Mouse (Mus musculus): Measurements from ENCODE around the gene Rnf24. TPM values are rescaled to one million over a fixed set of nuclear protein-coding genes. Genes with fewer than 3 reads are reported as not detected.

Rnf24 gene
- polyA plus RNA-seq, 1 experiment from 2014 or later: 7.2 TPM

- peak; percentile 74 for ATAC-seq (ENCODE audit: insufficient number of reproducible peaks, low FRiP score, low TSS enrichment, low read depth)
- no peak for DNase-seq (ENCODE audit: low spot score)
- H3K9me3 ChIP-seq (ENCODE audit: control insufficient read depth, low read length): no peaks in the 10 kb centered on the region
- no peaks in the 10 kb centered on the region for H3K27me3 ChIP-seq (ENCODE audit: control insufficient read depth, insufficient read depth, low read length)
- peak overlapping the region; percentile 81 for H3K4me2 ChIP-seq (ENCODE audit: low read depth, severe bottlenecking)
- H3K9ac ChIP-seq (ENCODE audit: low read length): peak overlapping the region; percentile 93
- no peaks in the 10 kb centered on the region for H3K36me3 ChIP-seq (ENCODE audit: control insufficient read depth, insufficient read depth, low read length)
- H3K4me1 ChIP-seq (ENCODE audit: control insufficient read depth, insufficient read depth, low read length): 0 out of 2 replicates have a peak, but pooled peaks cover 4% of the 10 kb centered on the region
- peak overlapping the region; percentile 88 for H3K27ac ChIP-seq (replicated peaks; ENCODE audit: low read depth, low read length)
- H3K4me3 ChIP-seq (ENCODE audit: low read depth, low read length): peak overlapping the region; percentile 96
- under 1% methylated on average over 45 of the region's 51 CpGs for WGBS
These were observed 535 bp downstream of the Rnf24 start for GRCm38 (mm10) chr2:131351968-131352746.

GRCm38 (mm10) chr2:131351471-131351870 lies 1.2 kb downstream of the Rnf24 start:
- peak overlapping the region; percentile 96 for H3K4me3 ChIP-seq (ENCODE audit: low read depth, low read length)
- no peak overlapping the region for H3K27ac ChIP-seq (replicated peaks; ENCODE audit: low read depth, low read length)
- peak overlapping the region; percentile 81 for H3K4me2 ChIP-seq (ENCODE audit: low read depth, severe bottlenecking)
- 0 out of 2 replicates have a peak, but pooled peaks cover 4% of the 10 kb centered on the region for H3K4me1 ChIP-seq (ENCODE audit: control insufficient read depth, insufficient read depth, low read length)
- WGBS: 11% methylated on average over 10 of the region's 10 CpGs
- no peaks in the 10 kb centered on the region for H3K27me3 ChIP-seq (ENCODE audit: control insufficient read depth, insufficient read depth, low read length)
- no peak for ATAC-seq (ENCODE audit: insufficient number of reproducible peaks, low FRiP score, low TSS enrichment, low read depth)
- H3K36me3 ChIP-seq (ENCODE audit: control insufficient read depth, insufficient read depth, low read length): no peaks in the 10 kb centered on the region
- H3K9me3 ChIP-seq (ENCODE audit: control insufficient read depth, low read length): no peaks in the 10 kb centered on the region
- DNase-seq (ENCODE audit: low spot score): peak; percentile 22
- H3K9ac ChIP-seq (ENCODE audit: low read length): peak overlapping the region; percentile 13; the same call in 1 of the 2 replicates

GRCm38 (mm10) chr2:131350301-131350700 lies 2.4 kb downstream of the Rnf24 start:
- 83% methylated on average over 6 of the region's 6 CpGs for WGBS
- Histone ChIP-seq H3K27ac (replicated peaks; ENCODE audit: low read depth, low read length) (no peak overlapping the region), H3K4me3 (ENCODE audit: low read depth, low read length) (no peak overlapping the region), H3K4me1 (ENCODE audit: control insufficient read depth, insufficient read depth, low read length) (0 out of 2 replicates have a peak, but pooled peaks cover 4% of the 10 kb centered on the region), H3K4me2 (ENCODE audit: low read depth, severe bottlenecking) (no peak overlapping the region), H3K36me3 (ENCODE audit: control insufficient read depth, insufficient read depth, low read length) (no peaks in the 10 kb centered on the region), H3K9me3 (ENCODE audit: control insufficient read depth, low read length) (no peaks in the 10 kb centered on the region), H3K9ac (ENCODE audit: low read length) (no peak overlapping the region), H3K27me3 (ENCODE audit: control insufficient read depth, insufficient read depth, low read length) (no peaks in the 10 kb centered on the region)
- no peak for ATAC-seq (ENCODE audit: insufficient number of reproducible peaks, low FRiP score, low TSS enrichment, low read depth)
- no peak for DNase-seq (ENCODE audit: low spot score)

- DNase-seq (ENCODE audit: low spot score): no peak
- H3K27me3 ChIP-seq (ENCODE audit: control insufficient read depth, insufficient read depth, low read length): no peaks in the 10 kb centered on the region
- 76% methylated on average over 3 of the region's 3 CpGs for WGBS
- H3K36me3 ChIP-seq (ENCODE audit: control insufficient read depth, insufficient read depth, low read length): no peaks in the 10 kb centered on the region
- no peak overlapping the region for H3K9ac ChIP-seq (ENCODE audit: low read length)
- H3K9me3 ChIP-seq (ENCODE audit: control insufficient read depth, low read length): no peaks in the 10 kb centered on the region
- H3K4me3 ChIP-seq (ENCODE audit: low read depth, low read length): no peak overlapping the region
- no peak overlapping the region for H3K4me2 ChIP-seq (ENCODE audit: low read depth, severe bottlenecking)
- ATAC-seq (ENCODE audit: insufficient number of reproducible peaks, low FRiP score, low TSS enrichment, low read depth): no peak
- no peaks in the 10 kb centered on the region for H3K4me1 ChIP-seq (ENCODE audit: control insufficient read depth, insufficient read depth, low read length)
- H3K27ac ChIP-seq (replicated peaks; ENCODE audit: low read depth, low read length): no peak overlapping the region
These were observed 7.1 kb downstream of the Rnf24 start for GRCm38 (mm10) chr2:131345556-131345955.

- WGBS: 86% methylated on average over 3 of the region's 3 CpGs
- H3K36me3 ChIP-seq (ENCODE audit: control insufficient read depth, insufficient read depth, low read length): no peaks in the 10 kb centered on the region
- no peak for ATAC-seq (ENCODE audit: insufficient number of reproducible peaks, low FRiP score, low TSS enrichment, low read depth)
- H3K9ac ChIP-seq (ENCODE audit: low read length): no peak overlapping the region
- H3K4me1 ChIP-seq (ENCODE audit: control insufficient read depth, insufficient read depth, low read length): no peaks in the 10 kb centered on the region
- DNase-seq (ENCODE audit: low spot score): no peak
- no peaks in the 10 kb centered on the region for H3K27me3 ChIP-seq (ENCODE audit: control insufficient read depth, insufficient read depth, low read length)
- no peak overlapping the region for H3K4me3 ChIP-seq (ENCODE audit: low read depth, low read length)
- H3K9me3 ChIP-seq (ENCODE audit: control insufficient read depth, low read length): no peaks in the 10 kb centered on the region
- no peak overlapping the region for H3K27ac ChIP-seq (replicated peaks; ENCODE audit: low read depth, low read length)
- no peak overlapping the region for H3K4me2 ChIP-seq (ENCODE audit: low read depth, severe bottlenecking)
These were observed 8.2 kb downstream of the Rnf24 start for GRCm38 (mm10) chr2:131344449-131344848.

- no peak overlapping the region for H3K4me3 ChIP-seq (ENCODE audit: low read depth, low read length)
- WGBS: 77% methylated on average over 6 of the region's 6 CpGs
- H3K4me2 ChIP-seq (ENCODE audit: low read depth, severe bottlenecking): no peak overlapping the region
- H3K27me3 ChIP-seq (ENCODE audit: control insufficient read depth, insufficient read depth, low read length): no peaks in the 10 kb centered on the region
- no peaks in the 10 kb centered on the region for H3K4me1 ChIP-seq (ENCODE audit: control insufficient read depth, insufficient read depth, low read length)
- no peak overlapping the region for H3K27ac ChIP-seq (replicated peaks; ENCODE audit: low read depth, low read length)
- DNase-seq (ENCODE audit: low spot score) (no peak), ATAC-seq (ENCODE audit: insufficient number of reproducible peaks, low FRiP score, low TSS enrichment, low read depth) (no peak)
- no peaks in the 10 kb centered on the region for H3K36me3 ChIP-seq (ENCODE audit: control insufficient read depth, insufficient read depth, low read length)
- no peaks in the 10 kb centered on the region for H3K9me3 ChIP-seq (ENCODE audit: control insufficient read depth, low read length)
- H3K9ac ChIP-seq (ENCODE audit: low read length): no peak overlapping the region
These were observed 15.1 kb downstream of the Rnf24 start for GRCm38 (mm10) chr2:131337602-131338001.

GRCm38 (mm10) chr2:131330548-131330947 lies 22.1 kb downstream of the Rnf24 start:
- no peak overlapping the region for H3K9ac ChIP-seq (ENCODE audit: low read length)
- H3K4me1 ChIP-seq (ENCODE audit: control insufficient read depth, insufficient read depth, low read length): no peaks in the 10 kb centered on the region
- no peak overlapping the region for H3K4me2 ChIP-seq (ENCODE audit: low read depth, severe bottlenecking)
- no peak overlapping the region for H3K4me3 ChIP-seq (ENCODE audit: low read depth, low read length)
- WGBS: 88% methylated on average over 3 of the region's 3 CpGs
- H3K27ac ChIP-seq (replicated peaks; ENCODE audit: low read depth, low read length): no peak overlapping the region
- no peak for ATAC-seq (ENCODE audit: insufficient number of reproducible peaks, low FRiP score, low TSS enrichment, low read depth)
- H3K27me3 ChIP-seq (ENCODE audit: control insufficient read depth, insufficient read depth, low read length): no peaks in the 10 kb centered on the region
- DNase-seq (ENCODE audit: low spot score): no peak
- H3K36me3 ChIP-seq (ENCODE audit: control insufficient read depth, insufficient read depth, low read length): no peaks in the 10 kb centered on the region
- H3K9me3 ChIP-seq (ENCODE audit: control insufficient read depth, low read length): no peaks in the 10 kb centered on the region

- Histone ChIP-seq H3K4me1 (ENCODE audit: control insufficient read depth, insufficient read depth, low read length) (no peaks in the 10 kb centered on the region), H3K27ac (replicated peaks; ENCODE audit: low read depth, low read length) (no peak overlapping the region), H3K27me3 (ENCODE audit: control insufficient read depth, insufficient read depth, low read length) (no peaks in the 10 kb centered on the region), H3K4me3 (ENCODE audit: low read depth, low read length) (no peak overlapping the region), H3K4me2 (ENCODE audit: low read depth, severe bottlenecking) (no peak overlapping the region), H3K9me3 (ENCODE audit: control insufficient read depth, low read length) (no peaks in the 10 kb centered on the region), H3K9ac (ENCODE audit: low read length) (no peak overlapping the region), H3K36me3 (ENCODE audit: control insufficient read depth, insufficient read depth, low read length) (no peaks in the 10 kb centered on the region)
- DNase-seq (ENCODE audit: low spot score) (no peak), ATAC-seq (ENCODE audit: insufficient number of reproducible peaks, low FRiP score, low TSS enrichment, low read depth) (no peak)
- 90% methylated on average over 1 of the region's 1 CpGs for WGBS
These were observed 23.7 kb downstream of the Rnf24 start for GRCm38 (mm10) chr2:131328981-131329380.

Measured in limb, embryonic 11.5 days (tissue).